Mouse (Mus musculus) NIH3T3 (cell line): ENCODE results near the gene Vegfa.
A peak's percentile ranks its signal among the peaks of the same experiment; 100 is the strongest.

Source experiments
- DNase-seq: peaks from one replicate; pipeline ENCODE4 v3.0.0-alpha.2; 2012; ENCODE audit warnings: low read depth

The Vegfa gene

GRCm38 (mm10) chr17:46051356-46051755 lies 19.2 kb upstream of the Vegfa start:
- peak; percentile 44 for DNase-seq

GRCm38 (mm10) chr17:46049567-46049966 lies 17.4 kb upstream of the Vegfa start:
- DNase-seq, result no peak

- peak; percentile 27 for DNase-seq
These were observed 16.0 kb upstream of the Vegfa start for GRCm38 (mm10) chr17:46048184-46048583.

GRCm38 (mm10) chr17:46045742-46046141 lies 13.6 kb upstream of the Vegfa start:
- DNase-seq, result no peak

- DNase-seq, result no peak
These were observed 12.8 kb upstream of the Vegfa start for GRCm38 (mm10) chr17:46044953-46045352.

- DNase-seq, result no peak
These were observed 10.0 kb upstream of the Vegfa start for GRCm38 (mm10) chr17:46042158-46042557.

- DNase-seq, result no peak
These were observed 9.5 kb upstream of the Vegfa start for GRCm38 (mm10) chr17:46041679-46042078.

GRCm38 (mm10) chr17:46041223-46041622 lies 9.1 kb upstream of the Vegfa start:
- DNase-seq, result peak; percentile 77

- DNase-seq, result no peak
These were observed 8.4 kb upstream of the Vegfa start for GRCm38 (mm10) chr17:46040561-46040960.

GRCm38 (mm10) chr17:46038906-46039305 lies 6.7 kb upstream of the Vegfa start:
- no peak for DNase-seq

- no peak for DNase-seq
These were observed 4.2 kb upstream of the Vegfa start for GRCm38 (mm10) chr17:46036400-46036799.

- DNase-seq, result no peak
These were observed 1.9 kb upstream of the Vegfa start for GRCm38 (mm10) chr17:46034110-46034509.

GRCm38 (mm10) chr17:46033607-46034006 lies 1.4 kb upstream of the Vegfa start:
- DNase-seq, result peak; percentile 63

GRCm38 (mm10) chr17:46033122-46033521 lies 953 bp upstream of the Vegfa start:
- peak; percentile 37 for DNase-seq

- DNase-seq, result peak; percentile 63
These were observed 453 bp downstream of the Vegfa start for GRCm38 (mm10) chr17:46031621-46032211.

GRCm38 (mm10) chr17:46030731-46031620 lies 1.2 kb downstream of the Vegfa start:
- peak; percentile 82 for DNase-seq

- DNase-seq, result peak; percentile 76
These were observed 1.8 kb downstream of the Vegfa start for GRCm38 (mm10) chr17:46030323-46030730.

- peak; percentile 53 for DNase-seq
These were observed 2.5 kb downstream of the Vegfa start for GRCm38 (mm10) chr17:46029554-46030207.

GRCm38 (mm10) chr17:46029052-46029553 lies 3.1 kb downstream of the Vegfa start:
- DNase-seq, result no peak

- DNase-seq, result peak; percentile 26
These were observed 3.7 kb downstream of the Vegfa start for GRCm38 (mm10) chr17:46028210-46029051.

GRCm38 (mm10) chr17:46027066-46027917 lies 4.9 kb downstream of the Vegfa start:
- DNase-seq, result peak; percentile 92
